Mouse (Mus musculus) erythroid progenitor cell, adult 5-6 weeks (primary cell): ENCODE data around the gene Zranb3. TPM values are rescaled to one million over a fixed set of nuclear protein-coding genes. Genes with fewer than 3 reads are reported as not detected.
"Not testable (repeated sequence)": the region's sequence is repeated elsewhere in the genome, so short reads cannot be mapped to it uniquely, and the experiment has no call there.

Experiments
- ATAC-seq: replicated peaks from 2 replicates; pipeline ENCODE4 v1.8.0; 2016; ENCODE audit warnings: moderate number of reproducible peaks, mild to moderate bottlenecking, moderate TSS enrichment, inconsistent platforms; ENCODE audit not compliant: poor library complexity, low FRiP score, severe bottlenecking
- total RNA-seq, 2 experiments: library from RNA; stranded (forward) in 1 of 2; stranded (reverse) in 1 of 2; fragments of 150-400 nt in 1 of 2; fragments of 186-747, 209-891 nt in 1 of 2; gene quantifications; 2 replicates each; pipeline versions ENCODE4 v1.2.3 to v1.2.4; 2015 to 2017; ENCODE audit warnings: low replicate concordance in 2 of 2

The Zranb3 gene
- total RNA-seq, 2 experiments from 2014 or later: 19.7 to 27.8 TPM

- ATAC-seq: not testable (repeated sequence)
Measured at GRCm38 (mm10) chr1:128000931-128001330, 101.9 kb downstream of the Zranb3 start.

- no peak for ATAC-seq
Measured at GRCm38 (mm10) chr1:127993892-127994291, 109.0 kb downstream of the Zranb3 start.

DNA sequence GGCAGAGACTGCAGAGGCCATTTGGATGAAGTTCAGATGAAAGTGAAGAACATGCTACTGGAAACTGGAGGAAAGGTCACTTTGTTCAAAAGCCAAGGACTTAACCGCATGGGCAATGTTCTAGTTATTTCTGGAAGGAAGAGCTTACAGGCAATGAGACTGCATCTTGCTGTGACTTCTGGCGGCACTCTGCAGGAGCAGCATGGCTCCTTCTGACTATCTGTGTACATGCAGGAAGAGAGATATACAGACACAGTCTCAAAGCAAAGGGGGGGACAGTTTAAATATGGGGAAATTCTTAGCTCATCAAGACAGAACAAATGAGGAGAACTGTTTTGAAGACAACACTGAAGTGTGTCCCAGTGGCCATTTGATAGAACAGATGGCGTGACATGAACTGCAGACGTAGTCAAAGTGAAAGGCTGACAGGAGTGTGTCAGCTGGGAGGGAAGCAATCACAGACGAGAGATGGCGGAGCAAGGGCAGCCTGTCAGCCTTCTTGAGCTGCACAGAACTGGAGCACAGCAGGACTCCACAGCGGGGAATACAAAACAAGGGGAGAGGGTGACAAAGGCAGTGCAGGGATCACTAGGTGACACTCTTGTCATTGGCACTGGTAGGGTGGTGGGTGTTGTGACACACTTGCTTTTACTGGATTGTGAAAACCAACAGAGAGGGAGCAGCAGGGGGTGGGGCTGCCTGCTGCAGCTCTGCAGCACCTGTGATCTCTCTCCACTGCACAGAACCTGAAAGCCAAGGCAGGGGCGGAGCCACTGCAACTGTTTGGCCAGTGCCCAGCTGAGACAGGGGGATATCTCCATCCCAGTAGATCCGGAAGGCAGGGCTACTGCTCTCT lies 112.7 kb downstream of the Zranb3 start:
- ATAC-seq: no peak

- ATAC-seq: no peak
Measured at GRCm38 (mm10) chr1:127989387-127989786, 113.5 kb downstream of the Zranb3 start.

DNA sequence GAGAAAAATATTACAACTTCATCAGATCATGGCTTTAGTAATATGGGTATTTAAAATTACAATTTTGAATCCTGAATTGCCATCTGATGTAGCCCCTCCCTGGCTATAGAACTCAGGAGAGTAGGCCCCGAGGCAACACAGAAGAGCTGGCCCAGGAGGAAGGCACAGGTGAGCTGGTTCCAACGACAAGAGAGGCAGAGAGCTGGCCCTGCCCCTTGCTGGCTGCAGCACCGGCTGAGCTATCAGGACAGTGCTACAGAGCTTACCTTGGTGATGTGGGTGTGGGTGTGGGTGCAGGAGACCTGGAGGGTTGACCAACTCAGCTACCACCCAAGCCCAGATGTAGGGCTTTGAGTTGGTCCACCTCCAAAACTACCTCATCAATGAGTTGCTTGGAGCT lies 114.6 kb downstream of the Zranb3 start:
- no peak for ATAC-seq

DNA sequence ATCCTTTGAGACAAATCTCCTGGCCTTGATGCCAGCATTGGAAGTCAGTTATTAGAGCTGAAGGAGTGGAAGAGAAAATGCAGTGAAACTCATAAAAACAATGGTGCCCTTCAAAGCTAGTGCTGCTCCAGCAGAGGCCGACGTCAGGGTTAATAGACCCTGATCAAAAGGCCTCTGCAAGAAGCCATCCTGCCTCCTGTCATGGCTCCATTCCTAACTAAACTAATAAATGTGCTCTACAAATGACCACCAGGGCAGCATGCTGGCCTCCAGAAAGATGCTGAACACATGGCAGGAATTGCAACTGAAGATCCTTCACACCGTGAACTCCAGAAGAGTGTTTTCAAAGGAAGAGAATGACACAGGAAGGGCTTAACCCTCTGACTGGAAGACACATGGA lies 117.5 kb downstream of the Zranb3 start:
- no peak for ATAC-seq

GRCm38 (mm10) chr1:127983274-127983993 lies 119.4 kb downstream of the Zranb3 start:
- ATAC-seq: no peak

- ATAC-seq: no peak
Measured at GRCm38 (mm10) chr1:127982268-127982667, 120.6 kb downstream of the Zranb3 start.

DNA sequence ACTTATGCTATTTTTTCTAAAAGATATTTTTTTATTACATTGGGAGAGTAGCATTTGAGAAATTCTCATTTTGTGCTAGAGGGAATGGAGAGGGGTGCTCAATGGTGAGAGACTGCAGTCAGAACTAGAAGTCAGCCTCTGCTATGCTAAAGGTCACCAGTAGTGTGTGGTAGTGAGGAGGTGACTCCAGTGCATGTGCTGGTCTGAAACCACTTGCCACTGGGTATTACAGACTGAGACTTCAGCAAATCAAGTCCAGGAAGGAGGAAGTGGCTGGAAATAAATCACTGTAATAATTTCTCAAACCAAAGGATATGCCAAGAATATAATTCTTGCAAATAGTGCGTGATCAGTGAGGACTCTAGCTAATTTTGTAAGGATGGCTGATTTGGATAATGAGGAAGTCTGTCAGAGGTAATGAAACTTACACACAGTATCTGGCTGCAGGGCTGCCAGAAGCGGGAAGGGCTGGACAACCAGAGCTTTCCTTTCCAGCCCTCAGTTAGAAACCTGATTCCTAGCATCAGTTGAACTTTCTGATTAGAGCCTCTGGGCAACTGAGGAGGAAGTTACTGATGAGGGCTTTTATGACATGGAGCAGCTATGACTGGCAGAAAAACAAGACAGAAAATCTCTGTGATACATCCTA lies 121.8 kb downstream of the Zranb3 start:
- ATAC-seq: no peak

DNA sequence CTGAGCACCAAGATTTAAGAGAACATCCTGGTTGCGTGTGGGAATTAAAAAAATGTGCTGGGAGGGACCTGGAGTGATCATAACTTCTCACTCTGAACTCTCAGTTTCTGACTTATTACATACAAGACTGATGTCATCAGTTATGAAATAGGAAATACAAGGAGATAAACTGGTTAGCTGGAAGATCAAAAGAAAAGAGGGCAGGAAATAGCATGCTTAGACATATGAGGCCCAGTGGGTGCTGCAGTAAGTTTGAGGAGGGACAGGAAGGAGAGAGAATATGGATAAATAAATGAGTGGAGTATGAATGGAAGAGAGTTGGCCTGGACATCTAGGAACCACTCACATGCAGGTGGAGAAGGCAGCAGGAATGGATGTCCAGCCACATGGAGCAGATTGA lies 124.7 kb downstream of the Zranb3 start:
- no peak for ATAC-seq

- ATAC-seq: no peak
Measured at GRCm38 (mm10) chr1:127976106-127976505, 126.7 kb downstream of the Zranb3 start.

- ATAC-seq: no peak
Measured at GRCm38 (mm10) chr1:127975676-127976075, 127.2 kb downstream of the Zranb3 start.

DNA sequence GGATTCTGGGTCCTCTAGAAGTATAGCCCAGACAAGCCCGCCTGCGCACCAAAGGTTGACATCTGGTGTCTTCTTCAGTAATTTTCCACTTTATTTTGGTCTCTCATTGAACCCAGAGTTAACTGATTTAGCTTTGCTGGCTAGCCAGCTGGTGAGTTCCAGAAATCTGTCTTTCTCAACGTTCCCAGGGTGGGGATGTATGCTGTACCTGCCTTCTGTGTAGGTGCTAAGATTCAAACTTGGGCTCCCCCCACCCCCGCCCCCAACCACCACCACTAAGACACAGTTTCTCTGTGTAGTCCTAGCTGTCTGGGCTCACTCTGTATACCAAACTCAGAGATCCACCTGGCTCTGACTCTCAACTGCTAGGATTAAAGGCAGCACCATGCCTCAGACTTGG lies 128.8 kb downstream of the Zranb3 start:
- no peak for ATAC-seq

DNA sequence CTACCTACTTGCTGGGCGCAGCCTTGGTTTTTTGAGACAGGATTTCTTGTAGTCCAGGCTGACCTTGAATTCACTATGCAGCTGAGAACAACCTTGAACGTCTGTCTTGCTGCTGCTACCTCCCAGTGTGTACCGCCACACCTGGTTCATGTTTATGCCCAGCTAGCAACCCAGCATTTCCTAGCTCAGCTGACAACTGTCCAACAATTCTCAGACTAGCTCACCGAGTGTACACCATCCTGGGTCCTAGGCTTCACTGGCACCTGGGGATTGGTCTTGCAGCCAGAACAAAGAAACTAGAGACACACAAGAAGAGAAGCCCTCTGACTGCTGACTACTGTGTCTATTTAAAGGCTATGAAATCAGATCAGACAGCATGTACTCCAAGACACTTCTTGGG lies 132.0 kb downstream of the Zranb3 start:
- no peak for ATAC-seq

GRCm38 (mm10) chr1:127963326-127963725 lies 139.5 kb downstream of the Zranb3 start:
- no peak for ATAC-seq

GRCm38 (mm10) chr1:127961140-127961539 lies 141.7 kb downstream of the Zranb3 start:
- ATAC-seq: no peak

- ATAC-seq: no peak
Measured at GRCm38 (mm10) chr1:127959312-127959718, 143.5 kb downstream of the Zranb3 start.

GRCm38 (mm10) chr1:127958801-127959200 lies 144.0 kb downstream of the Zranb3 start:
- no peak for ATAC-seq

DNA sequence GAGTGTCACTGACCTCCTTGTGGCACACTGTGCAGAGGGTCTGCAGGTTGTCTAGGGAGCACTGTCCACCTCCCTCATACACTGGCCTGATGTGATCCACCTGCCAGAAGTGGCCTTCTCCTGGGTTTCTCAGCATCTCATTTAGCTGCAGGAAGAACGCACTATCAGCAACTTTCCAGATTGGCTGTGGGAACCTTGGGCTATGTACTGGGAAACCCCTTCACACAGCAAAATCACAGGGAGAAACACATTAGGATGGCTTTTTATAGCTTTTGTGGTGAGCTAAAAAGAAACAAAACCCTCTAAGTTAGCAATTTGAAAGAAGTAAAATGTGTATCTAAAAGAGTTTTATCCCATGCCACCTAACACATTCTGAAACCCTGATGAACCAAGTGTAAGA lies 146.3 kb downstream of the Zranb3 start:
- no peak for ATAC-seq

DNA sequence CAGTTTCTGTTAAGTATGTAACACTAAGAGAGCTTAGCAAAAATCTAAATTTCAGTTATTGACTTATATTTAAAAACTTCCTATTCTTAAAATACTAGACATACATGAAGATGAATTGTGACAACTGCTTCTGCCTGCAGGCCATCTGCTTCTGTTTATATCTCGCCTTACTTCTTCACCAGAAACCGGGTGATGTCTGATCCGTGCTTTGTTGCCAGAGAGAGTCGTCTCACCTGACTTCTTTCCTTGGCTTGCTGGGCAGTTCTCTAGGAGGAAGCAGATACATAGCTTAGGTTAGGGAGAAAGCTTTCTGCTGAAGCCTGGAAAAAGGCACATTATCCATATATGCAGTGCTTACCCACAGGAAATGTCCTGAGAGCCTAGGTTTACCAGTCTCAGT lies 148.0 kb downstream of the Zranb3 start:
- ATAC-seq: no peak

DNA sequence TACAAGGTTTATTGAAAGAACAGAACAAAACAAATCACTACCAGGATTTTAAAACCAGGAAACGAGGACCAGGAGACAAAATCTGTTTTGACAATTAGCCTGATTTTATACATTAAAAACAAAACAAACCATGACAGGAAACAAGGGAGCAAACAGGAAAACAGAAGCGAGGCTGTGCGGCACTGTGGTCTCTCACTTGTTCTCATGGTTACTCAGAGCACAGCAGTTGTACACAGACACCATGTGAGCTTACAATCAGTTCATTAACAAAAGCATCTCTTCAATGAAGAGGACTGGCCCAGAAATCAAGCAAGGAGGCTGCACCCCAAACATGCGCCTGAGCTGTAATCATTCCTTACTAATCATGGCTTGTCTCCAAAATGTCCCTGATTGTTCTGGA lies 148.6 kb downstream of the Zranb3 start:
- not testable (repeated sequence) for ATAC-seq
